Mouse (Mus musculus) adrenal gland, adult (tissue): ENCODE results near the gene Arhgap6.
"Not testable (repeated sequence)": the region's sequence is repeated elsewhere in the genome, so short reads cannot be mapped to it uniquely, and the experiment has no call there.

Source experiments
- DNase-seq, 2 experiments: peaks; one replicate each; pipeline ENCODE4 v3.0.0; 2022 to 2023; ENCODE audit warnings: low spot score in 1 of 2; ENCODE audit not compliant: inconsistent age in 2 of 2

Arhgap6 gene

GRCm38 (mm10) chrX:169302271-169303045, 507.6 kb downstream of the Arhgap6 start:
- peak; percentile 3 to 56 for DNase-seq

DNA sequence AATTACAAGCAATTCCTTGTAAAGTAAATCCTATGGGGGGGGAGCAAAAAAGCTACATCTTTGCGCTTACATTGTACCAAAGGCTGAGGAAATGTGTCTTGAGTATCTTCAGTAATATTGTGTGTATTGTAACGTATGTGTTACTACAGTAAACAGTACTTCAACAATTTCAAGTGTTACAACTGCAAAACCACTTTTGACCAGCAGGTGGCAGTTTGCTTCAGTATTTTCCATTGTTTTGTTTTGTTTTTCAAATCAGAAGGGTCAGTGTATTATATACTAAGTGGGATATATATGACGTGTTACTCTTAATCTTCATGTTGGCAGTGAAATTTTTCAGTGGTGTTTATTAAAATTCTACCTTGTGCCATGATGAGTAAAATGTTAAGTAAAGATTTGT, 509.0 kb downstream of the Arhgap6 start:
- peak; percentile 7 to 68 for DNase-seq

GRCm38 (mm10) chrX:169308559-169308958, 513.7 kb downstream of the Arhgap6 start:
- no peak for DNase-seq

GRCm38 (mm10) chrX:169319066-169319760, 524.3 kb downstream of the Arhgap6 start:
- DNase-seq, result peak in 1 of 2 experiments; percentile 35

- DNase-seq, result peak; percentile 94 to 95
These were observed 525.2 kb downstream of the Arhgap6 start, which contains the start of gene Hccs for GRCm38 (mm10) chrX:169319945-169320667. Hccs (minus strand) TSS chrX:169320372.

DNA sequence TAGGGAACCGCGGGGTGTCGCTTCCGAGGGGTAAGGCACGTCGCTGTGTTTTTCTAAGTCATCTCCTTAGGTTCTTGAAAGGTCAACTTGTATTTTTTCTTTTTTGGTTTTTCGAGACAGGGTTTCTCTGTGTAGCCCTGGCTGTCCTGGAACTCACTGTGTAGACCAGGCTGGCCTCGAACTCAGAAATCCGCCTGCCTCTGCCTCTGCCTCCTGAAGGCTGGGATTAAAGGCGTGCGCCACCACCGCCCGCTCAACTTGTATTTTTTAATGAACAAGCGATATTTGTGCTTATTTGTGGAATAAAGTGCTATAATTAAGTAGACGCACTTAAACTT, 525.7 kb downstream of the Arhgap6 start:
- DNase-seq, result not testable (repeated sequence)

GRCm38 (mm10) chrX:169325929-169326595, 531.2 kb downstream of the Arhgap6 start:
- no peak for DNase-seq

GRCm38 (mm10) chrX:169332264-169332663, 537.4 kb downstream of the Arhgap6 start:
- DNase-seq, result peak; percentile 13 to 77

DNA sequence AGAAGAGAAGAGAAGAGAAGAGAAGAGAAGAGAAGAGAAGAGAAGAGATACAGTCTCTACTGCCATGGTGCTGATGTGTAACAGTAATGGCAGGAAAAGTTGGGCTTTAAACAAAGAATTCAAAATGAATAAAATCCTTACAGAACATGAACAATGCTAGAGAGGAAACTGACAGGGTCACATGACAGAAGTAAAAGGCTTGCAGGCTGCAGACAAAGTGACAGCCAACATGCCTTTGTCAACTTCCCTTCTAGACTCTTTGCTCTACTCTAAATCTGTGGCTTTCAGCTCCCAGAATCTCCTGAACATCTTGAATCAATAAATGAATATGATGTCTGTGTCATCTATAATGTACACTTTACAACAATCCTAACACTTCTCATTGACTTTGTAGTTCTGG, 542.7 kb downstream of the Arhgap6 start:
- no peak for DNase-seq

- DNase-seq, result no peak
These were observed 543.3 kb downstream of the Arhgap6 start for GRCm38 (mm10) chrX:169338213-169338612.
